Mouse (Mus musculus) left cerebral cortex, postnatal 36 days (tissue): ENCODE measurements around the gene Gimap9. TPM values are rescaled to one million over a fixed set of nuclear protein-coding genes. Genes with fewer than 3 reads are reported as not detected.

Experiments used
- DNase-seq, 2 experiments: peaks; one replicate each; pipeline ENCODE4 v3.0.0; 2021 to 2022; ENCODE audit warnings: low spot score in 2 of 2, mixed read lengths in 1 of 2
- intact Hi-C: fragments of 180-260 bp; cut with DNase I; formaldehyde crosslinking; loops from one replicate; pipeline ENCODE4 v1.15.1; 2025
- total RNA-seq, 2 experiments: library from RNA; stranded (reverse); gene quantifications; 2 replicates each; pipeline ENCODE4 v1.2.3; 2021

Gene Gimap9
- total RNA-seq, 2 experiments from 2014 or later = 0.37 to 0.57 TPM

- no peak for DNase-seq
- intact Hi-C loops = no loop called here
These were observed 51.8 kb downstream of the Gimap9 start for GRCm38 (mm10) chr6:48727761-48728160.

Other genes with a start within 250 kb of the Gimap9 start
- gene Zfp467, start 230.3 kb upstream of the Gimap9 start, total RNA-seq = 10 to 100 TPM; 24.7 to 28.8 TPM
- gene Sspo, start 227.9 kb upstream of the Gimap9 start, total RNA-seq = 1 to 10 TPM; 1.0 to 1.2 TPM
- 100 to 1,000 TPM; 418 to 471 TPM for gene Atp6v0e2, start 138.5 kb upstream of the Gimap9 start, total RNA-seq
- gene Lrrc61, start 121.3 kb upstream of the Gimap9 start, total RNA-seq = 10 to 100 TPM; 31.6 to 43.3 TPM
- gene Rarres2, start 103.3 kb upstream of the Gimap9 start, total RNA-seq = 10 to 100 TPM; 12.5 to 13.1 TPM
- not detected for gene Gm45021, start 86.5 kb upstream of the Gimap9 start, total RNA-seq
- gene Repin1, start 82.2 kb upstream of the Gimap9 start, total RNA-seq = 10 to 100 TPM; 51.8 to 59.8 TPM
- gene Gm44965, start 82.2 kb upstream of the Gimap9 start, total RNA-seq = not detected
- 1 to 10 TPM; 6.6 to 7.6 TPM for gene Zfp775, start 74.1 kb upstream of the Gimap9 start, total RNA-seq
- gene AI854703, start 49.4 kb upstream of the Gimap9 start, total RNA-seq = 10 to 100 TPM; 15.9 to 18.0 TPM
- gene Gimap8, start 28.9 kb upstream of the Gimap9 start, total RNA-seq = under 1 TPM; 0.74 to 0.95 TPM
- under 1 TPM in 1 of 2 experiments, not detected in 1; 0.54 TPM for gene Gimap4, start 8.4 kb downstream of the Gimap9 start, total RNA-seq
- 1 to 10 TPM; 4.8 to 5.9 TPM for gene Gimap6, start 32.1 kb downstream of the Gimap9 start, total RNA-seq
- gene Gm28053, start 42.5 kb downstream of the Gimap9 start, total RNA-seq = not detected
- not detected for gene Gimap7, start 42.5 kb downstream of the Gimap9 start, total RNA-seq
- 1 to 10 TPM; 1.9 to 3.1 TPM for gene Gimap1, start 62.9 kb downstream of the Gimap9 start, total RNA-seq
- 1 to 10 TPM in 1 of 2 experiments, under 1 TPM in 1; 0.96 to 1.1 TPM for gene Gimap5, start 70.1 kb downstream of the Gimap9 start, total RNA-seq
- not detected for gene Gimap3, start 94.7 kb downstream of the Gimap9 start, total RNA-seq
- gene Tmem176a, start 164.8 kb downstream of the Gimap9 start, total RNA-seq = 10 to 100 TPM; 29.4 to 31.1 TPM
- gene Tmem176b, start 165.4 kb downstream of the Gimap9 start, total RNA-seq = 10 to 100 TPM; 46.4 to 49.6 TPM
- gene Aoc1, start 196.8 kb downstream of the Gimap9 start, total RNA-seq = not detected